21 mouse cellular contexts compared by ENCODE assay signal in genomic region chr16:45685295-45685694, GRCm38 (mm10). TPM values are rescaled to one million over a fixed set of nuclear protein-coding genes. Genes with fewer than 3 reads are reported as not detected.
DNase-seq lines count a peak whose midpoint lies in the region; ATAC-seq and TF ChIP-seq lines count a peak whose summit lies in the region.
"Had no signal": no experiment of that assay in that cellular context is flagged by ENCODE, and none has a peak within 500 bp of the region (broad histone marks: within the 10 kb centered on the region; RNA-seq: fewer than 3 reads in every experiment).

No protein-coding gene starts in this region.

- ATAC-seq in forebrain, embryonic 13.5 days, result peak; percentile 12; the same call in 1 of the 2 replicates
- no peak for ATAC-seq in forebrain, embryonic 11.5 days (replicated peaks; ENCODE audit: low FRiP score)
- ATAC-seq in hindbrain, embryonic 13.5 days (ENCODE audit: low FRiP score), result peak; percentile 3; the same call in 1 of the 2 replicates
- ATAC-seq in hindbrain, embryonic 14.5 days (ENCODE audit: low FRiP score), result no peak
- ATAC-seq in midbrain, postnatal 0 days (ENCODE audit: low FRiP score), result peak; percentile 41; the same call in 1 of the 2 replicates
- no peak for ATAC-seq in midbrain, embryonic 15.5 days (replicated peaks)
- ATAC-seq: intestine, embryonic 15.5 days had no signal

- no peaks in the 10 kb centered on the region for H3K9me3 ChIP-seq in forebrain, embryonic 13.5 days (replicated peaks)
- H3K9me3 ChIP-seq in forebrain, embryonic 11.5 days (ENCODE audit: control insufficient read depth, low read length), result no peaks in the 10 kb centered on the region
- H3K9me3 ChIP-seq in hindbrain, embryonic 13.5 days, result no peaks in the 10 kb centered on the region
- H3K9me3 ChIP-seq in hindbrain, embryonic 14.5 days (ENCODE audit: control insufficient read depth, low read length), result no peaks in the 10 kb centered on the region
- no peaks in the 10 kb centered on the region for H3K9me3 ChIP-seq in midbrain, postnatal 0 days (ENCODE audit: low read length)
- H3K9me3 ChIP-seq in midbrain, embryonic 15.5 days, result no peaks in the 10 kb centered on the region
- H3K9me3 ChIP-seq: embryonic facial prominence, embryonic 10.5 days; G1E; intestine, embryonic 15.5 days; megakaryocyte, embryonic 14.5 days had no signal

- no peaks in the 10 kb centered on the region for H3K36me3 ChIP-seq in forebrain, embryonic 13.5 days (ENCODE audit: poor library complexity, severe bottlenecking)
- no peaks in the 10 kb centered on the region for H3K36me3 ChIP-seq in forebrain, embryonic 11.5 days (ENCODE audit: control insufficient read depth, insufficient read depth, low read length)
- no peaks in the 10 kb centered on the region for H3K36me3 ChIP-seq in hindbrain, embryonic 13.5 days
- no peaks in the 10 kb centered on the region for H3K36me3 ChIP-seq in hindbrain, embryonic 14.5 days (replicated peaks; ENCODE audit: control insufficient read depth, insufficient read depth)
- H3K36me3 ChIP-seq in midbrain, postnatal 0 days (ENCODE audit: insufficient read depth, low read length), result no peaks in the 10 kb centered on the region
- H3K36me3 ChIP-seq in midbrain, embryonic 15.5 days (replicated peaks), result no peaks in the 10 kb centered on the region
- H3K36me3 ChIP-seq: embryonic facial prominence, embryonic 10.5 days; G1E; intestine, embryonic 15.5 days had no signal

- 70% methylated on average over 3 of the region's 3 CpGs for whole genome bisulfite sequencing in forebrain, embryonic 13.5 days
- 67% methylated on average over 3 of the region's 3 CpGs for WGBS in forebrain, embryonic 11.5 days
- WGBS in hindbrain, embryonic 13.5 days, result 71% methylated on average over 3 of the region's 3 CpGs
- WGBS in hindbrain, embryonic 14.5 days, result 65% methylated on average over 3 of the region's 3 CpGs
- WGBS in midbrain, postnatal 0 days, result 66% methylated on average over 3 of the region's 3 CpGs
- 68% methylated on average over 3 of the region's 3 CpGs for WGBS in midbrain, embryonic 15.5 days

- no peak overlapping the region for H3K4me2 ChIP-seq in forebrain, embryonic 13.5 days
- no peak overlapping the region for H3K4me2 ChIP-seq in forebrain, embryonic 11.5 days (ENCODE audit: low read depth, low read length, severe bottlenecking)
- H3K4me2 ChIP-seq in hindbrain, embryonic 13.5 days, result no peak overlapping the region
- no peak overlapping the region for H3K4me2 ChIP-seq in hindbrain, embryonic 14.5 days (replicated peaks)
- H3K4me2 ChIP-seq in midbrain, postnatal 0 days (ENCODE audit: low read depth, low read length, poor library complexity, severe bottlenecking), result no peak overlapping the region
- no peak overlapping the region for H3K4me2 ChIP-seq in midbrain, embryonic 15.5 days
- H3K4me2 ChIP-seq: intestine, embryonic 15.5 days had no signal

- H3K4me3 ChIP-seq in forebrain, embryonic 13.5 days, result no peak overlapping the region
- H3K4me3 ChIP-seq in forebrain, embryonic 11.5 days (ENCODE audit: low read depth, low read length), result no peak overlapping the region
- H3K4me3 ChIP-seq in hindbrain, embryonic 13.5 days, result no peak overlapping the region
- no peak overlapping the region for H3K4me3 ChIP-seq in hindbrain, embryonic 14.5 days (replicated peaks; ENCODE audit: low read length)
- H3K4me3 ChIP-seq in midbrain, postnatal 0 days (ENCODE audit: low read depth, low read length), result no peak overlapping the region
- H3K4me3 ChIP-seq in midbrain, embryonic 15.5 days, result no peak overlapping the region
- H3K4me3 ChIP-seq: embryonic facial prominence, embryonic 10.5 days; heart, adult 2 months; intestine, embryonic 15.5 days; megakaryocyte, embryonic 14.5 days had no signal

- no peak for DNase-seq in forebrain, embryonic 11.5 days (ENCODE audit: low spot score)
- DNase-seq in hindbrain, embryonic 14.5 days (ENCODE audit: low spot score), result no peak
- DNase-seq in midbrain, postnatal 0 days (ENCODE audit: low spot score), result no peak
- peak; percentile 29 to 43 for DNase-seq in left cerebral cortex, postnatal 36 days (ENCODE audit: low spot score in 2 of 2)
- DNase-seq in heart, postnatal 4 days, result no peak
- DNase-seq: gastrocnemius, postnatal 25 days had no signal

- peaks cover 4% of the 10 kb centered on the region for H3K4me1 ChIP-seq in forebrain, embryonic 13.5 days
- peaks cover under 1% of the 10 kb centered on the region; the same call in 1 of the 2 replicates for H3K4me1 ChIP-seq in forebrain, embryonic 11.5 days (replicated peaks; ENCODE audit: control insufficient read depth, insufficient read depth, low read length)
- H3K4me1 ChIP-seq in hindbrain, embryonic 13.5 days (replicated peaks), result peaks cover 8% of the 10 kb centered on the region
- H3K4me1 ChIP-seq in hindbrain, embryonic 14.5 days (replicated peaks; ENCODE audit: control insufficient read depth, insufficient read depth, low read length), result peaks cover 11% of the 10 kb centered on the region; the same call in 1 of the 2 replicates
- no peaks in the 10 kb centered on the region for H3K4me1 ChIP-seq in midbrain, postnatal 0 days (ENCODE audit: insufficient read depth, low read length)
- peaks cover 4% of the 10 kb centered on the region for H3K4me1 ChIP-seq in midbrain, embryonic 15.5 days
- H3K4me1 ChIP-seq: intestine, embryonic 15.5 days; megakaryocyte, embryonic 14.5 days had no signal

- H3K9ac ChIP-seq in forebrain, embryonic 13.5 days, result no peak overlapping the region
- H3K9ac ChIP-seq in forebrain, embryonic 11.5 days (ENCODE audit: low read length), result no peak overlapping the region
- H3K9ac ChIP-seq in hindbrain, embryonic 13.5 days, result no peak overlapping the region
- no peak overlapping the region for H3K9ac ChIP-seq in hindbrain, embryonic 14.5 days
- no peak overlapping the region for H3K9ac ChIP-seq in midbrain, postnatal 0 days (replicated peaks; ENCODE audit: low read length, poor library complexity, severe bottlenecking)
- no peak overlapping the region for H3K9ac ChIP-seq in midbrain, embryonic 15.5 days
- H3K9ac ChIP-seq: intestine, embryonic 15.5 days had no signal

- H3K27me3 ChIP-seq in forebrain, embryonic 13.5 days, result no peaks in the 10 kb centered on the region
- H3K27me3 ChIP-seq in forebrain, embryonic 11.5 days (ENCODE audit: control insufficient read depth, insufficient read depth, low read length), result no peaks in the 10 kb centered on the region
- H3K27me3 ChIP-seq in hindbrain, embryonic 13.5 days, result no peaks in the 10 kb centered on the region
- H3K27me3 ChIP-seq in hindbrain, embryonic 14.5 days (ENCODE audit: control insufficient read depth, insufficient read depth, low read length), result no peaks in the 10 kb centered on the region
- no peaks in the 10 kb centered on the region for H3K27me3 ChIP-seq in midbrain, postnatal 0 days (ENCODE audit: insufficient read depth, low read length)
- H3K27me3 ChIP-seq in midbrain, embryonic 15.5 days (replicated peaks), result no peaks in the 10 kb centered on the region
- H3K27me3 ChIP-seq: intestine, embryonic 15.5 days had no signal

- H3K27ac ChIP-seq in forebrain, embryonic 13.5 days, result no peak overlapping the region
- no peak overlapping the region for H3K27ac ChIP-seq in forebrain, embryonic 11.5 days (ENCODE audit: low read depth, low read length)
- H3K27ac ChIP-seq in hindbrain, embryonic 13.5 days, result no peak overlapping the region
- H3K27ac ChIP-seq in hindbrain, embryonic 14.5 days, result no peak overlapping the region
- H3K27ac ChIP-seq in midbrain, postnatal 0 days (ENCODE audit: low read depth, low read length), result no peak overlapping the region
- no peak overlapping the region for H3K27ac ChIP-seq in midbrain, embryonic 15.5 days
- H3K27ac ChIP-seq: embryonic facial prominence, embryonic 10.5 days; heart, adult 2 months; intestine, embryonic 15.5 days; stomach, postnatal 0 days had no signal

- no peak for TF ChIP-seq CTCF in midbrain, postnatal 0 days (IDR thresholded peaks at IDR 0.05)

- intact Hi-C loops in left cerebral cortex, postnatal 36 days (cut with DNase I), result loop anchor here (5.0 kb wide), 2 partner anchors 37 to 282 kb away; partner anchors contain the start of gene Tagln3

RNA-seq across cellular contexts. Expression of gene Tmprss7, which starts 8.2 kb away (rescaled TPM):
- 0.40 and 0.52 TPM in 2 replicates for polyA plus RNA-seq in forebrain, embryonic 13.5 days (2015; fragmentation: Nextera tagmentation; extraction: Ambion mirVana)
- 0.27 and 0.52 TPM in 2 replicates for polyA plus RNA-seq in forebrain, embryonic 11.5 days (2014; fragmentation: Nextera tagmentation; extraction: Ambion mirVana)
- 0.36 and 0.60 TPM in 2 replicates for polyA plus RNA-seq in hindbrain, embryonic 13.5 days (2015; fragmentation: Nextera tagmentation; extraction: Ambion mirVana)
- 0.53 and 0.59 TPM in 2 replicates for polyA plus RNA-seq in hindbrain, embryonic 14.5 days (2014; fragmentation: Nextera tagmentation; extraction: Ambion mirVana)
- total RNA-seq in midbrain, postnatal 0 days (2014; rRNA removed), result 1.2 and 1.4 TPM in 2 replicates
- 0.92 and 1.6 TPM in 2 replicates for polyA plus RNA-seq in midbrain, postnatal 0 days (2015; fragmentation: Nextera tagmentation; extraction: Ambion mirVana)
- 0.59 and 0.72 TPM in 2 replicates for polyA plus RNA-seq in midbrain, embryonic 15.5 days (2015; fragmentation: Nextera tagmentation; extraction: Ambion mirVana)
- total RNA-seq in left cerebral cortex, postnatal 36 days (2021), result 1 to 10 TPM; 2.9 to 3.7 TPM
- not detected for total RNA-seq in heart, postnatal 4 days (2021)
- total RNA-seq: gastrocnemius, postnatal 25 days; heart, adult 2 months; heart, postnatal 36 days had no signal
- polyA plus RNA-seq: activated CD4-positive, CD25-positive, alpha-beta regulatory T cell, adult 4 months; G1E; heart, adult 2 months; heart, embryonic 14.5 days; kidney, embryonic 14.5 days had no signal

RNA-seq across cellular contexts. Expression of gene BC016579, which starts 31.4 kb away (rescaled TPM):
- polyA plus RNA-seq in forebrain, embryonic 13.5 days (2015; fragmentation: Nextera tagmentation; extraction: Ambion mirVana), result not detected in 2 replicates
- 0.20 TPM in 1 of 2 replicates, not detected in the other for polyA plus RNA-seq in forebrain, embryonic 11.5 days (2014; fragmentation: Nextera tagmentation; extraction: Ambion mirVana)
- polyA plus RNA-seq in hindbrain, embryonic 13.5 days (2015; fragmentation: Nextera tagmentation; extraction: Ambion mirVana), result not detected in 2 replicates
- polyA plus RNA-seq in hindbrain, embryonic 14.5 days (2014; fragmentation: Nextera tagmentation; extraction: Ambion mirVana), result 0.09 TPM in 1 of 2 replicates, not detected in the other
- total RNA-seq in midbrain, postnatal 0 days (2014; rRNA removed), result not detected in 2 replicates
- polyA plus RNA-seq in midbrain, postnatal 0 days (2015; fragmentation: Nextera tagmentation; extraction: Ambion mirVana), result not detected in 2 replicates
- 0.10 TPM in 1 of 2 replicates, not detected in the other for polyA plus RNA-seq in midbrain, embryonic 15.5 days (2015; fragmentation: Nextera tagmentation; extraction: Ambion mirVana)
- under 1 TPM in 1 of 2 experiments, not detected in 1; 0.20 TPM for total RNA-seq in left cerebral cortex, postnatal 36 days (2021)
- not detected for total RNA-seq in heart, postnatal 4 days (2021)
- total RNA-seq: adrenal gland, postnatal 14 days; gastrocnemius, postnatal 25 days; heart, adult 2 months; heart, postnatal 36 days; layer of hippocampus, postnatal 10 days had no signal
- polyA plus RNA-seq: activated CD4-positive, CD25-positive, alpha-beta regulatory T cell, adult 4 months; G1E; heart, adult 2 months; heart, embryonic 14.5 days had no signal

RNA-seq across cellular contexts. Expression of gene Tagln3, which starts 39.1 kb away (rescaled TPM):
- polyA plus RNA-seq in forebrain, embryonic 13.5 days (2015; fragmentation: Nextera tagmentation; extraction: Ambion mirVana), result 467 and 499 TPM in 2 replicates
- polyA plus RNA-seq in forebrain, embryonic 11.5 days (2014; fragmentation: Nextera tagmentation; extraction: Ambion mirVana), result 212 and 237 TPM in 2 replicates
- 625 and 635 TPM in 2 replicates for polyA plus RNA-seq in hindbrain, embryonic 13.5 days (2015; fragmentation: Nextera tagmentation; extraction: Ambion mirVana)
- 457 and 485 TPM in 2 replicates for polyA plus RNA-seq in hindbrain, embryonic 14.5 days (2014; fragmentation: Nextera tagmentation; extraction: Ambion mirVana)
- total RNA-seq in midbrain, postnatal 0 days (2014; rRNA removed), result 141 TPM in 2 replicates
- polyA plus RNA-seq in midbrain, postnatal 0 days (2015; fragmentation: Nextera tagmentation; extraction: Ambion mirVana), result 221 and 222 TPM in 2 replicates
- 390 and 409 TPM in 2 replicates for polyA plus RNA-seq in midbrain, embryonic 15.5 days (2015; fragmentation: Nextera tagmentation; extraction: Ambion mirVana)
- total RNA-seq in left cerebral cortex, postnatal 36 days (2021), result 100 to 1,000 TPM; 301 to 357 TPM
- total RNA-seq in heart, postnatal 4 days (2021), result under 1 TPM; 0.43 to 0.57 TPM
- total RNA-seq: G1E had no signal
- polyA plus RNA-seq: activated CD4-positive, CD25-positive, alpha-beta regulatory T cell, adult 4 months; G1E had no signal

RNA-seq across cellular contexts. Expression of gene Abhd10, which starts 57.5 kb away (rescaled TPM):
- polyA plus RNA-seq in forebrain, embryonic 13.5 days (2015; fragmentation: Nextera tagmentation; extraction: Ambion mirVana), result 44.2 and 50.4 TPM in 2 replicates
- polyA plus RNA-seq in forebrain, embryonic 11.5 days (2014; fragmentation: Nextera tagmentation; extraction: Ambion mirVana), result 36.2 and 39.0 TPM in 2 replicates
- 41.2 and 46.0 TPM in 2 replicates for polyA plus RNA-seq in hindbrain, embryonic 13.5 days (2015; fragmentation: Nextera tagmentation; extraction: Ambion mirVana)
- 34.5 and 34.7 TPM in 2 replicates for polyA plus RNA-seq in hindbrain, embryonic 14.5 days (2014; fragmentation: Nextera tagmentation; extraction: Ambion mirVana)
- total RNA-seq in midbrain, postnatal 0 days (2014; rRNA removed), result 21.5 and 24.2 TPM in 2 replicates
- polyA plus RNA-seq in midbrain, postnatal 0 days (2015; fragmentation: Nextera tagmentation; extraction: Ambion mirVana), result 34.2 and 38.5 TPM in 2 replicates
- polyA plus RNA-seq in midbrain, embryonic 15.5 days (2015; fragmentation: Nextera tagmentation; extraction: Ambion mirVana), result 42.0 and 43.7 TPM in 2 replicates
- 10 to 100 TPM; 19.5 to 27.1 TPM for total RNA-seq in left cerebral cortex, postnatal 36 days (2021)
- total RNA-seq in heart, postnatal 4 days (2021), result 10 to 100 TPM; 23.1 to 26.9 TPM

Comparison
In these comparisons a context has a peak if more than half of its experiments do, and no peak if none do; other contexts are left out.
1. ATAC-seq: peak in forebrain, embryonic 13.5 days (single experiment), hindbrain, embryonic 13.5 days (single experiment) and midbrain, postnatal 0 days (single experiment); none in forebrain, embryonic 11.5 days (single experiment), hindbrain, embryonic 14.5 days (single experiment) and midbrain, embryonic 15.5 days (single experiment).
2. DNase-seq: peak in left cerebral cortex, postnatal 36 days (2 of 2); none in forebrain, embryonic 11.5 days (single experiment), hindbrain, embryonic 14.5 days (single experiment), midbrain, postnatal 0 days (single experiment) and heart, postnatal 4 days (single experiment).